27 mouse cellular contexts compared by ENCODE assay signal in the genomic region with DNA sequence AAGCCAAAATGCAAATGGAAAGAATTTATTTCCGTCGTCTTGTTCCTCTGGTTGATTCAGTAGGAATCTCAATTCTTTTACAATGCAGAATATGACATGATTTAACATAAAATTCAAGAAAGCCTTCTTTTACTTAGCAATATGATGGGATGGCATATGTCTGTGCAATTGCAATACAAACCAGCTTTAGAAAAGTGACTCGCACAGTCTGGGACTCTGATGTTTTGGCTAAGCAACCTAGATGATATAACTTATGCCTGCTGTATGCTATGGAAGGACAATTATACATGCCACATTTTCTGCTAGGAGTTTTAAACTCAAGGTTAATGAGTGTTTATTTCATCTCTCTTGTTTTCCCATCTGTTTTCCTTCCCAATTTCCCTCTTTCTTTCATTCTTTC.
"Had no signal": no experiment of that assay in that cellular context is flagged by ENCODE, and none has a peak within 500 bp of the region (broad histone marks: within the 10 kb centered on the region; RNA-seq: fewer than 3 reads in every experiment).

No protein-coding gene starts in this region.

- H3K9me3 ChIP-seq: heart, embryonic 10.5 days; heart, embryonic 12.5 days; hindbrain, embryonic 10.5 days; intestine, embryonic 15.5 days; limb, embryonic 10.5 days; liver, embryonic 13.5 days; liver, embryonic 15.5 days had no signal

- H3K36me3 ChIP-seq: heart, embryonic 10.5 days; heart, embryonic 12.5 days; hindbrain, embryonic 10.5 days; hindbrain, embryonic 12.5 days; intestine, embryonic 15.5 days; limb, embryonic 10.5 days; limb, embryonic 12.5 days; liver, embryonic 13.5 days; liver, embryonic 15.5 days had no signal

- DNase-seq: gastrocnemius, postnatal 10 days; gastrocnemius, postnatal 25 days; heart, adult 18-20 months; heart, postnatal 10 days; heart, postnatal 4 days; kidney, adult 18-20 months; kidney, adult 8-10 months; kidney, postnatal 10 days; kidney, postnatal 25 days; kidney, postnatal 4 days; liver; liver, embryonic 13.5 days had no signal

- H3K9ac ChIP-seq: heart, embryonic 12.5 days; hindbrain, embryonic 12.5 days; hindbrain, embryonic 14.5 days; intestine, embryonic 15.5 days; limb, embryonic 12.5 days; liver, embryonic 13.5 days; liver, embryonic 15.5 days had no signal

- ATAC-seq: hindbrain, embryonic 16.5 days; inflammation-experienced regulatory T-cells, adult 6 months; intestine, embryonic 15.5 days; intestine, postnatal 0 days had no signal

- H3K27ac ChIP-seq: heart, embryonic 10.5 days; hindbrain, embryonic 10.5 days; hindbrain, embryonic 12.5 days; hindbrain, embryonic 14.5 days; intestine, embryonic 15.5 days; layer of hippocampus, adult 2 months; left cerebral cortex, adult 2 months; limb, embryonic 10.5 days; limb, embryonic 12.5 days; liver, embryonic 13.5 days; liver, embryonic 15.5 days had no signal

- H3K27me3 ChIP-seq: heart, embryonic 12.5 days; hindbrain, embryonic 12.5 days; intestine, embryonic 15.5 days; limb, embryonic 12.5 days; liver, embryonic 13.5 days; liver, embryonic 15.5 days had no signal

- H3K4me2 ChIP-seq: heart, embryonic 12.5 days; hindbrain, embryonic 12.5 days; hindbrain, embryonic 14.5 days; intestine, embryonic 15.5 days; limb, embryonic 12.5 days; liver, embryonic 11.5 days; liver, embryonic 13.5 days; liver, embryonic 15.5 days had no signal

- H3K4me1 ChIP-seq: heart, embryonic 10.5 days; heart, embryonic 12.5 days; hindbrain, embryonic 10.5 days; hindbrain, embryonic 12.5 days; intestine, embryonic 15.5 days; limb, embryonic 10.5 days; limb, embryonic 12.5 days; liver, embryonic 13.5 days; liver, embryonic 15.5 days had no signal

- H3K4me3 ChIP-seq: heart, embryonic 10.5 days; heart, embryonic 12.5 days; hindbrain, embryonic 10.5 days; hindbrain, embryonic 12.5 days; intestine, embryonic 15.5 days; layer of hippocampus, adult 2 months; left cerebral cortex, adult 2 months; limb, embryonic 10.5 days; limb, embryonic 12.5 days; liver, embryonic 13.5 days; liver, embryonic 15.5 days had no signal
